Mouse (Mus musculus) C2C12 (cell line): ENCODE results near the gene Pawr. TPM values are rescaled to one million over a fixed set of nuclear protein-coding genes. Genes with fewer than 3 reads are reported as not detected.

Experiments
- H3K27me3 ChIP-seq: one replicate; pipeline ENCODE4 v1.6.1; 2011; ENCODE audit not compliant: control insufficient read depth, insufficient read depth, insufficient read length
- H3K36me3 ChIP-seq: one replicate; pipeline ENCODE4 v1.6.1; 2011; ENCODE audit not compliant: control insufficient read depth, insufficient read depth
- H3K4me3 ChIP-seq: one replicate; pipeline ENCODE4 v1.5.1; 2011; ENCODE audit warnings: mild to moderate bottlenecking, control low read depth; ENCODE audit not compliant: poor library complexity, insufficient read depth, severe bottlenecking
- H3K79me2 ChIP-seq: one replicate; pipeline ENCODE4 v1.6.1; 2011; ENCODE audit not compliant: control insufficient read depth, insufficient read depth
- H3K79me3 ChIP-seq: one replicate; pipeline ENCODE4 v1.6.1; 2011; ENCODE audit warnings: low read depth, control low read depth
- H3ac ChIP-seq: one replicate; pipeline ENCODE3; 2011; ENCODE audit warnings: low read depth; ENCODE audit not compliant: control insufficient read depth, insufficient read length
- CEBPB ChIP-seq: IDR thresholded peaks from one replicate; pipeline ENCODE4 v1.6.1; 2011; ENCODE audit warnings: low read depth, mild to moderate bottlenecking, control low read depth, moderate library complexity
- CTCF ChIP-seq: IDR thresholded peaks from one replicate; pipeline ENCODE4 v1.5.1; 2011; ENCODE audit not compliant: control insufficient read depth, insufficient read depth, insufficient read length
- FOSL1 ChIP-seq: IDR thresholded peaks from one replicate; pipeline ENCODE4 v1.8.0; 2011; ENCODE audit warnings: mild to moderate bottlenecking, low read length; ENCODE audit not compliant: poor library complexity, insufficient read depth, severe bottlenecking
- MAX ChIP-seq: IDR thresholded peaks from one replicate; pipeline ENCODE4 v1.6.1; 2011; ENCODE audit warnings: mild to moderate bottlenecking, control low read depth
- MYOD1 ChIP-seq: IDR thresholded peaks from one replicate; pipeline ENCODE4 v1.6.1; 2011; ENCODE audit warnings: low read depth; ENCODE audit not compliant: control insufficient read depth, insufficient read length
- MYOG ChIP-seq: IDR thresholded peaks from one replicate; pipeline ENCODE4 v1.6.1; 2011; ENCODE audit not compliant: control insufficient read depth, insufficient read length; ENCODE audit errors: extremely low read depth
- USF1 ChIP-seq: IDR thresholded peaks from one replicate; pipeline ENCODE4 v1.6.1; 2011; ENCODE audit warnings: low read depth, mild to moderate bottlenecking, control low read depth, moderate library complexity
- polyA plus RNA-seq: library from polyadenylated mRNA; unstranded; fragments of >200 nt; fragmentation: generic; extraction: Trizol; gene quantifications from one replicate; pipeline ENCODE4 v1.2.1, GENCODE M21; 2012; ENCODE audit warnings: missing spikeins

The Pawr gene
- polyA plus RNA-seq, 1 experiment, result 4.2 TPM

DNA sequence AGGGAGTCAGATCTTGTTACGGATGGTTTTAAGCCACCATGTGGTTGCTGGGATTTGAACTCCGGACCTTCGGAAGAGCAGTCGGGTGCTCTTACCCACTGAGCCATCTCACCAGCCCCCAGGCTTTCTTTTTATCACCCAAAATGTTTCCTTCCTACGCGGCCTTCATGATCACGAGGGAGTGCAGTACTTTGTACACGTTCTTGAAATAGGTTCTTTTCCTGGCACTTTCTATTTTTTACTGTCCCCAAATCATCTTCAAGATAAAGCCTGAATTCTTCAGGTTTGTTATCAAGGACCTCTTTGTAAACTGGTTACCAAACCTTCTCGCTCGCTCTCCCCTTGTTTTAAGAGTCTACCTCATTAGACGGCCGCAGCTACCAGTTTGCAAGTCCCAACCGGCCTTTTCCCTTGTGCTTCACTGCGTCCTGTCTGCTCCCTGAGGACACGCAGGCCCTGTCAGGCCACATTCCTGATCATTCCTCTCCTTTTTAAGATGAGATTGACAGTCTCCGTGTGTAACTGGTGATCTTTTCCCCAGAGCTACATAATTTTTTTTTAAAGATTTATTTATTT, 38.2 kb upstream of the Pawr start:
- no peaks in the 10 kb centered on the region for H3K36me3 ChIP-seq
- TF ChIP-seq CTCF (no peak), MAX (no peak), CEBPB (no peak), MYOD1 (no peak), MYOG (no peak), FOSL1 (no peak), USF1 (no peak)
- no peaks in the 10 kb centered on the region for H3K79me2 ChIP-seq
- H3K4me3 ChIP-seq, result no peak overlapping the region
- no peaks in the 10 kb centered on the region for H3K79me3 ChIP-seq
- no peaks in the 10 kb centered on the region for H3K27me3 ChIP-seq
- no peak overlapping the region for H3ac ChIP-seq

DNA sequence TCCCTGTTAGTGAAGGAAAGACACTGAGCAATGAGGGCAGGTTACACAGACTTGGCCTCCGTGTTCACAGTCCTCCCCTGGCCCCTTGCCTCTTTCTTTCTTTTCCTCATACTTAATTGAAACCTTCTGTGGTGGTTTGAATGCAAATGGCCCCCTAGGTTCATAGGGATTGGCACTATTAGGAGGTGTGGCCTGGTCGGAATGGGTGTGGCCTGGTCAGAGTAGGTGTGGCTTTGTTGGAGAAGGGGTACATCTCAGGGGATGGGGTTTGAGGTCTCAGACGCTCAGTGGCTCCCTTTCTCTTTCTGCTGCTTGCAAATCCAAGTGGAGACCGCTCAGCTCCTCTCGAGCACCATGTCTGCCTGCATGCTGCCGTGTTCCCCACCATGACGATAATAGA, 37.2 kb upstream of the Pawr start:
- Histone ChIP-seq H3K27me3 (no peaks in the 10 kb centered on the region), H3ac (no peak overlapping the region), H3K4me3 (no peak overlapping the region), H3K79me2 (no peaks in the 10 kb centered on the region), H3K36me3 (no peaks in the 10 kb centered on the region), H3K79me3 (no peaks in the 10 kb centered on the region)
- TF ChIP-seq CEBPB (no peak), CTCF (no peak), USF1 (no peak), FOSL1 (no peak), MYOD1 (no peak)

- Histone ChIP-seq H3K36me3 (no peaks in the 10 kb centered on the region), H3K79me2 (no peaks in the 10 kb centered on the region), H3K4me3 (no peak overlapping the region), H3K27me3 (no peaks in the 10 kb centered on the region), H3ac (no peak overlapping the region), H3K79me3 (no peaks in the 10 kb centered on the region)
- TF ChIP-seq USF1, result no peak
- no peak for TF ChIP-seq CEBPB
- no peak for TF ChIP-seq CTCF
- no peak for TF ChIP-seq MYOD1
- TF ChIP-seq MYOG, result no peak
- TF ChIP-seq FOSL1, result no peak
- TF ChIP-seq MAX, result no peak
Observed at GRCm38 (mm10) chr10:108296446-108296845, 35.5 kb upstream of the Pawr start.

DNA sequence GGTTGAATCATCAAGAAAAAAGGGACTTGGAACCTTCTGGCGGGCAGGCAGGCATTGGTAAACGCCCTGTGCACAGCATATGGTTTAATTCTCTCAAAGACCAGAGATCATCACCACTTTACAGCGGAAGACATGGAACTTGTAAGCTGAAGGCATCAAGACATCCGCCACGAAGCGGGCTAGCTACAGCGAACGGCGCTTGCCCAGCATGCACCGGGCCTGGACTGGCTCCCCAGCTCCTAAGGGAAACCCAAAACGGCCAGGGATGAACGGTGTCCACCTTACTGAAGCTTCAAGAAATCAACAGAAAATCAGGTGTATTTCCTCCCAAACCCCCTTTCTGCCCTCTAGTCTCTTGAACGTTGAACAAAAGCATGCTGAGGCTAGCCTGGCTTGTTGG, 33.7 kb upstream of the Pawr start:
- no peaks in the 10 kb centered on the region for H3K79me2 ChIP-seq
- H3K36me3 ChIP-seq, result no peaks in the 10 kb centered on the region
- no peak overlapping the region for H3ac ChIP-seq
- TF ChIP-seq FOSL1, result no peak
- TF ChIP-seq MAX, result no peak
- TF ChIP-seq MYOD1, result no peak
- TF ChIP-seq MYOG, result no peak
- TF ChIP-seq CEBPB, result no peak
- TF ChIP-seq USF1, result no peak
- no peak for TF ChIP-seq CTCF
- no peaks in the 10 kb centered on the region for H3K27me3 ChIP-seq
- no peaks in the 10 kb centered on the region for H3K79me3 ChIP-seq
- no peak overlapping the region for H3K4me3 ChIP-seq

- Histone ChIP-seq H3K27me3 (no peaks in the 10 kb centered on the region), H3K4me3 (no peak overlapping the region), H3K36me3 (no peaks in the 10 kb centered on the region), H3K79me3 (no peaks in the 10 kb centered on the region), H3K79me2 (no peaks in the 10 kb centered on the region), H3ac (no peak overlapping the region)
- TF ChIP-seq CEBPB, result no peak
- TF ChIP-seq MYOG, result no peak
- TF ChIP-seq MAX, result no peak
Observed at GRCm38 (mm10) chr10:108298841-108299545, 32.9 kb upstream of the Pawr start.

- TF ChIP-seq MAX (no peak), CEBPB (no peak), MYOG (no peak), CTCF (no peak), USF1 (no peak), MYOD1 (no peak), FOSL1 (no peak)
- Histone ChIP-seq H3K79me3 (no peaks in the 10 kb centered on the region), H3K36me3 (no peaks in the 10 kb centered on the region), H3K79me2 (no peaks in the 10 kb centered on the region), H3K4me3 (no peak overlapping the region), H3ac (no peak overlapping the region), H3K27me3 (no peaks in the 10 kb centered on the region)
Observed at GRCm38 (mm10) chr10:108299828-108300227, 32.1 kb upstream of the Pawr start.
